Mouse (Mus musculus) stomach, embryonic 16.5 days (tissue): ENCODE data around the gene Epb41l2. TPM values are rescaled to one million over a fixed set of nuclear protein-coding genes. Genes with fewer than 3 reads are reported as not detected.

Source experiments
- ATAC-seq: fragments of 200-750 bp; cut with Nextera tagmentation; 2 replicates; pipeline ENCODE4 v1.8.0; 2017; ENCODE audit warnings: moderate number of reproducible peaks, moderate TSS enrichment; ENCODE audit not compliant: insufficient read depth, low FRiP score
- H3K27ac ChIP-seq: fragments of 300-500 bp; sonication (generic); 2 replicates; pipeline ENCODE4 v1.5.1; 2014; ENCODE audit warnings: low read length
- H3K27me3 ChIP-seq: fragments of 300-500 bp; sonication (generic); 2 replicates; pipeline ENCODE4 v1.6.1; 2014; ENCODE audit warnings: low read length, control low read depth, mixed read lengths; ENCODE audit not compliant: control insufficient read depth, insufficient read depth
- H3K36me3 ChIP-seq: fragments of 300-500 bp; sonication (generic); 2 replicates; pipeline ENCODE4 v1.6.1; 2014; ENCODE audit warnings: low read length; ENCODE audit not compliant: control insufficient read depth, insufficient read depth
- H3K4me1 ChIP-seq: fragments of 300-500 bp; sonication (generic); 2 replicates; pipeline ENCODE4 v1.6.1; 2014; ENCODE audit warnings: low read length, control low read depth, mixed read lengths; ENCODE audit not compliant: control insufficient read depth, insufficient read depth
- H3K4me2 ChIP-seq: fragments of 300-500 bp; sonication (generic); 2 replicates; pipeline ENCODE4 v1.6.1; 2014; ENCODE audit warnings: low read depth, low read length, mixed read lengths
- H3K4me3 ChIP-seq: fragments of 300-500 bp; sonication (generic); replicated peaks from 2 replicates; pipeline ENCODE4 v1.5.1; 2014; ENCODE audit warnings: mild to moderate bottlenecking, low read length
- H3K9ac ChIP-seq: fragments of 300-500 bp; sonication (generic); 2 replicates; pipeline ENCODE4 v1.6.1; 2014; ENCODE audit warnings: low read length
- H3K9me3 ChIP-seq: fragments of 300-500 bp; sonication (generic); replicated peaks from 2 replicates; pipeline ENCODE4 v1.6.1; 2016; ENCODE audit warnings: low read length, control low read depth; ENCODE audit not compliant: control insufficient read depth
- WGBS: fragments of 180-500 bp; shearing (Covaris S2); extraction: QIAGEN DNeasy Blood & Tissue Kit; methylation state at CpG from one replicate; pipeline ENCODE4 v1.1.7; 2014; 5-methylcytosine and 5-hydroxymethylcytosine counted together
- polyA plus RNA-seq: library from polyadenylated mRNA; unstranded; fragments of >200 nt; fragmentation: Nextera tagmentation; extraction: Ambion mirVana; gene quantifications from 2 replicates; pipeline ENCODE4 v1.2.1, GENCODE M21; 2015

The Epb41l2 gene
- polyA plus RNA-seq, 1 experiment from 2014 or later, result 60.9 TPM

- WGBS, result 86% methylated on average over 3 of the region's 3 CpGs
- 0 out of 2 replicates have a peak, but pooled peaks cover 2% of the 10 kb centered on the region for H3K4me1 ChIP-seq
- no peaks in the 10 kb centered on the region for H3K36me3 ChIP-seq
- H3K27ac ChIP-seq, result no peak overlapping the region
- no peak for ATAC-seq
- no peak overlapping the region for H3K9ac ChIP-seq
- H3K27me3 ChIP-seq, result no peaks in the 10 kb centered on the region
- no peaks in the 10 kb centered on the region for H3K9me3 ChIP-seq
- H3K4me3 ChIP-seq, result no peak overlapping the region
- no peak overlapping the region for H3K4me2 ChIP-seq
Measured at GRCm38 (mm10) chr10:25462669-25463068, 103.1 kb downstream of the Epb41l2 start.

DNA sequence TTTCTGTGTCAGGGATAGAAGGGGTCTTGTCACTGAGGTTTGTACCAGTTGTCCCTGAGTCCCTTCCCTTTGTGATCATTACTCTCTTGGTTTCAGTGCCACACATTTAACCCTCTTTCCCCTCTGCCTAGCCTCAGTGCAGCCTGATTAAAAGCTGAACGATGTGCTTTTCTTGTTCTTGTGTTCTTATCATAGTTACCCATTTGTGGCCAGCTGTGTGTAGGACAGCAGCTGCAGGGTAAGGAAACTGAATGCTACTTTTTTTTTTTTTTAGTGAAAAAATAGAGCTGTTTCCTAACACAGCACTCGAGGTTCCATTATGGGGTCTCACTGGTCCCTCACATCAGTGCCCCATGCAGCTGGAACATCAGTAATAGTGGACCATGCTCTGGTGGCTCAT lies 106.9 kb downstream of the Epb41l2 start:
- H3K9me3 ChIP-seq, result no peaks in the 10 kb centered on the region
- H3K4me2 ChIP-seq, result no peak overlapping the region
- no peak overlapping the region for H3K9ac ChIP-seq
- peaks cover 4% of the 10 kb centered on the region; the same call in 1 of the 2 replicates for H3K36me3 ChIP-seq
- no peak overlapping the region for H3K27ac ChIP-seq
- H3K4me3 ChIP-seq, result no peak overlapping the region
- ATAC-seq, result no peak
- 45% methylated on average over 2 of the region's 2 CpGs for WGBS
- no peaks in the 10 kb centered on the region for H3K27me3 ChIP-seq
- 0 out of 2 replicates have a peak, but pooled peaks cover 2% of the 10 kb centered on the region for H3K4me1 ChIP-seq

GRCm38 (mm10) chr10:25471944-25472343 lies 112.3 kb downstream of the Epb41l2 start:
- Histone ChIP-seq H3K4me3 (no peak overlapping the region), H3K4me2 (no peak overlapping the region), H3K9ac (no peak overlapping the region), H3K4me1 (no peaks in the 10 kb centered on the region), H3K27ac (no peak overlapping the region), H3K9me3 (no peaks in the 10 kb centered on the region), H3K27me3 (no peaks in the 10 kb centered on the region), H3K36me3 (peaks cover 6% of the 10 kb centered on the region; the same call in 1 of the 2 replicates)
- ATAC-seq, result no peak
- WGBS, result 59% methylated on average over 2 of the region's 2 CpGs

DNA sequence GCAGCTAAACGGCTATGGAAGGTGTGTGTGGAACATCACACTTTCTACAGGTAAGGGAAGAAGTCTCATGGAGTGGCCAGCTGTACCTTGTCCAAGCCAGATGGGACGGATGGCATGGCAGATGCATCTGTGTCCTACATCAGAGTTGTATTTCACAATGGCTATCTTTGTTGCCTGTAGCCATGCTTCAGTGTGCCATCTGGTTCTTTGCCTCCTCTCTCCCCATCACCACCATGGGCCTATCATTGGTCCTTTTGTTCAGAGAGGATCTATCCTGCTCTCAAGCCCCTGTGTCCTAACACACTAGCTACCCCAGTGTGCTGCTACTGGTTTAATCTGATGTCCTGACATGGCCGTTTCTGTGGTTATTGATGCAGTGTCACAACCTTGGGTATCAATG lies 120.1 kb downstream of the Epb41l2 start:
- Histone ChIP-seq H3K27me3 (no peaks in the 10 kb centered on the region), H3K4me1 (no peaks in the 10 kb centered on the region), H3K36me3 (no peaks in the 10 kb centered on the region), H3K9me3 (no peaks in the 10 kb centered on the region), H3K27ac (no peak overlapping the region), H3K9ac (no peak overlapping the region), H3K4me3 (no peak overlapping the region), H3K4me2 (no peak overlapping the region)
- WGBS, result 83% methylated on average over 3 of the region's 3 CpGs
- ATAC-seq, result no peak

DNA sequence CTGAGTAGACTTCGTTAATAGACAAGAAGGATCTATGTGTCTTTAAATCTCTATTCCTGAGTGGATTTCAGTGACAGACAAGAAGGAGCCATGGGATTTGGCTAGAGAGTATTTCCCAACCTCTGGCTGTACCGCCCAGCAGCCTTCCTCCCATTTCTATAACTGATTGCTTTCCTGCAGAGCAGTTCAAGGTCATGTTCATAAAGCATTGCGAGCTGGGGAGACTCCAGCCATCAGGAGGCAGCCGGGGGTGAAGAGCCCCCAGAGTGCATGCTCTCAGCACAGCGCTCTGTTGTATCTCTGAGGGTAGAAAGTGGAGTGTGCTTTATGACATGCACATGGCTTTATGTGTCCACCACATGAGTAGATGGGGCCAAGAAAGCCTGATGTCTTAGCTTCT lies 123.2 kb downstream of the Epb41l2 start:
- Histone ChIP-seq H3K27ac (no peak overlapping the region), H3K4me1 (no peaks in the 10 kb centered on the region), H3K4me3 (no peak overlapping the region), H3K9ac (no peak overlapping the region), H3K4me2 (no peak overlapping the region), H3K27me3 (no peaks in the 10 kb centered on the region), H3K9me3 (no peaks in the 10 kb centered on the region), H3K36me3 (no peaks in the 10 kb centered on the region)
- ATAC-seq, result no peak
- 48% methylated on average over 5 of the region's 5 CpGs for WGBS

GRCm38 (mm10) chr10:25488456-25488855 lies 128.9 kb downstream of the Epb41l2 start:
- 5% methylated on average over 1 of the region's 1 CpGs for WGBS
- H3K27me3 ChIP-seq, result no peaks in the 10 kb centered on the region
- H3K27ac ChIP-seq, result no peak overlapping the region
- no peak for ATAC-seq
- no peaks in the 10 kb centered on the region for H3K36me3 ChIP-seq
- no peak overlapping the region for H3K4me3 ChIP-seq
- H3K4me1 ChIP-seq, result no peaks in the 10 kb centered on the region
- no peak overlapping the region for H3K9ac ChIP-seq
- no peak overlapping the region for H3K4me2 ChIP-seq
- no peaks in the 10 kb centered on the region for H3K9me3 ChIP-seq

GRCm38 (mm10) chr10:25499323-25500071 lies 139.9 kb downstream of the Epb41l2 start:
- Histone ChIP-seq H3K4me2 (no peak overlapping the region), H3K9ac (no peak overlapping the region), H3K4me3 (no peak overlapping the region), H3K9me3 (no peaks in the 10 kb centered on the region), H3K4me1 (no peaks in the 10 kb centered on the region), H3K27me3 (no peaks in the 10 kb centered on the region), H3K36me3 (no peaks in the 10 kb centered on the region), H3K27ac (no peak overlapping the region)
- WGBS, result 60% methylated on average over 10 of the region's 10 CpGs
- no peak for ATAC-seq

GRCm38 (mm10) chr10:25503250-25503649 lies 143.7 kb downstream of the Epb41l2 start:
- no peak for ATAC-seq
- Histone ChIP-seq H3K9me3 (no peaks in the 10 kb centered on the region), H3K4me3 (no peak overlapping the region), H3K36me3 (0 out of 2 replicates have a peak, but pooled peaks cover 10% of the 10 kb centered on the region), H3K4me1 (no peaks in the 10 kb centered on the region), H3K27me3 (no peaks in the 10 kb centered on the region), H3K9ac (no peak overlapping the region), H3K4me2 (no peak overlapping the region), H3K27ac (no peak overlapping the region)
- 58% methylated on average over 5 of the region's 5 CpGs for WGBS

DNA sequence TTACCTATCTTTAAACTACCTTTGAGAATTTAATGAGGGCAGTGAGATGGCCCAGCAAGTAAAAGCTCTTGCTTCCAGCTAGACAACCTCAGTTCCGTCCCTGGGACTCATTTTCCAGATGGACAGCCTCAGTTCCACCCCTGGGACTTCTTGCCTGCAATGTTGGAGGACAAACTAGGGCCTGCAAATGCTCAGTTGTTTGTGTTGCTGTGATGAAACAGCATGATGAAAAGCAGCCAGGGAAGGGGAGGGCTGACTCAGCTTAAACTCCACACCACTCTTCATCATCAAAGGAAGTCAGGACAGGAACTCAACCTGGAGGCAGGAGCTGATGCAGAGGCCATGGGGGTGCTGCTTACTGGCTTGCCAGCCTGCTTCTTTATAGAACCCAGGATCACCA lies 154.2 kb downstream of the Epb41l2 start:
- H3K4me1 ChIP-seq, result no peaks in the 10 kb centered on the region
- H3K27me3 ChIP-seq, result no peaks in the 10 kb centered on the region
- H3K4me2 ChIP-seq, result no peak overlapping the region
- no peak overlapping the region for H3K9ac ChIP-seq
- H3K27ac ChIP-seq, result no peak overlapping the region
- peaks cover 11% of the 10 kb centered on the region; the same call in 1 of the 2 replicates for H3K36me3 ChIP-seq
- H3K4me3 ChIP-seq, result no peak overlapping the region
- ATAC-seq, result no peak
- H3K9me3 ChIP-seq, result 0 out of 2 replicates have a peak, but pooled peaks cover 3% of the 10 kb centered on the region
- WGBS, result 75% methylated on average over 1 of the region's 1 CpGs
